Mouse (Mus musculus) urinary bladder, postnatal 14 days (tissue): ENCODE measurements around the gene Zc3h12d.

Source experiments
- DNase-seq: peaks from one replicate; pipeline ENCODE4 v3.0.0; 2021; ENCODE audit warnings: low spot score

Zc3h12d gene

GRCm38 (mm10) chr10:7832171-7832676 is at the start of gene Zc3h12d:
TSS of gene Zc3h12d (plus strand) at chr10:7832470.
- DNase-seq = peak; percentile 32

- peak; percentile 10 for DNase-seq
These were observed 45.0 kb upstream of the Zc3h12d start for GRCm38 (mm10) chr10:7787319-7787718.

- DNase-seq = no peak
These were observed 40.0 kb upstream of the Zc3h12d start for GRCm38 (mm10) chr10:7792254-7792750.

DNA sequence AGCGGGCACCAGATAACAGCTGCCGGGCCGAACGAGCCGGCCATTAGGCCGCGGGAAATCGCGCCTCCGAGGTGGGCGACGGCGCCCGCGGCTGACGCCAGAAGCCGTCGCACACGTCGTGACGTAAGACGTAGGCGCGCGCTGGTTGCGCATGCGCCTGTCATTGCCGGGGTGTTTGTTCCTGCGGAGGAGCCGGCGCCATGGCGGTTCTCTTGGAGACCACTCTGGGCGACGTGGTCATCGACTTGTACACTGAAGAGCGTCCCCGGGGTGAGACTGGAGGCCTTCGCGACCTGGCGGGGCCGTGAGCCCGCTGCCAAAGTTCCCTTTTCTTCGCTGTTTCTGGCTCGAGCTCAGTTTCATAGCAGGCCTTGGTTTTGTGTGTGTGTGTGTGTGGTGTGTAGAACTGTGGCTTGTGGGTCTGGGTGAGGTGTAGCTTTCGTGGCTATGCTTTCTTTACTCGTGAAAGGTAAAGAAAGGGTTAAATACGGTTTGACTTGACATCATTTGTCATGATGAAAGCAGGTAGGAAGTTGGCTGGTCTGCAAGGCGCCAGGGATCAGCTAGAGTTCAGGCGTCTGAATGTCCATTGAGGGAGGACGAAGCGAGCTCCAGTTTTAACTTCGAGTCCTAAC is 39.4 kb upstream of the Zc3h12d start, which contains the start of the genes Ginm1 and Ppil4:
Gene Ginm1, minus strand, starts transcription at position 74 of the 635 bp plus-strand sequence.
Gene Ppil4, plus strand, starts transcription at position 141 of the 635 bp plus-strand sequence.
- DNase-seq = peak; percentile 90

DNA sequence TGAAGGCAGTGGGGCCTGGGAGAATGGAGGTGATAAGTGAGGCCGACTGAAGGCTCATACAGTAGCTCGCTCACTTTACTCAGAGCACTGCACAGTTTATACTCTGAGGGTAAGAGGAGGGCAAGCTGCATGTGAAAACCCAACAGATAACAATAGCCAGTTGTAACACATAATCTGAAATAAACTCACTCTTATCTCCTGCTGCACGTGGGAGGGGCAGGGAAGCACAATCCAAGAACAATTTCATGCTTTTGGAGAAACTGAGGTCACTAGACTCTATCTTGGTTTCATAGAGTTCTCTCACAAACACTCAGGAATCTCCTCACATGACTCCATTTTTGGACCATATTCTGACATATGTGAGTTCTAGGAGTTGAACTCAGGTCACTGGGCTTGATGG is 31.0 kb upstream of the Zc3h12d start:
- no peak for DNase-seq

GRCm38 (mm10) chr10:7802519-7803140 is 29.6 kb upstream of the Zc3h12d start:
- DNase-seq = no peak

DNA sequence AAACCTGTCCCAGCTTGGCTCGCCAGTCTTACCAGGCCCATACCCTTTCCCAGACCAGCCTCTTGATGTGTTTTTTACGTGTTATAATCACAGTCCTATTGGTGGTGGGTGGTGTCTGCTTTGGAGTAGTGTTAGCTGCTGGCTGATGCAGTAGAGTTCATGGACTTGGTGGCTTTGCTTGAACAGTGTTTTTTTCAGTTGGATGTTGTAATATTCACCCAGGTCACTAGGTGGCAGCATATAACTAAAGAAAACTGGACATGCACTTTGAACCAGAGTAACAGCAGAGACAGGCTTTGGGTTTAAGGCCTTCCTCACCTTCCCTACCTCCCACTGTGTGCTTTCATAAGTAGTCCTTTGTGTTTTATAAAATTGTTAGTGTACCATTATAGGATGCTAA is 22.3 kb upstream of the Zc3h12d start:
- DNase-seq = peak; percentile 34

GRCm38 (mm10) chr10:7816476-7816875 is 15.8 kb upstream of the Zc3h12d start:
- DNase-seq = no peak

DNA sequence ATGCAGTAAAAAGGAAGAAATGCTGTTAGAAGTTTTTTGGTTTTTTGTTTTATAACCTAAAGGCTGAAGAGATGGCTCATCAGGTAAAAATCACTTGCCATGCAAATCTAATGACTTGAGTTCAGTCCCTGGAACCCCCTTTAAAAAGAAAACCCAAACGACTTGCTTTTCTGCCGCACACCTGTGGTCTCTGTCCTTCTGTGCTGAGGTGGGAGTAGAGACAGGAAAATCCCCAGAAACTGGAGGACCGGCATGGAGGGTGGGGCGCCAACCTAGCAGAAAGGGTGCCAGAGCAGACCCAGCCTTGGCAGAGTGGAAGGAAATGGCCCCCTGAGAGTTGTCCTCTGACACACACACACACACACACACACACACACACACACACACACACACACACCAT is 13.6 kb upstream of the Zc3h12d start:
- DNase-seq = no peak

- DNase-seq = no peak
These were observed 13.1 kb upstream of the Zc3h12d start for GRCm38 (mm10) chr10:7819156-7819555.

GRCm38 (mm10) chr10:7819603-7820002 is 12.7 kb upstream of the Zc3h12d start:
- no peak for DNase-seq

DNA sequence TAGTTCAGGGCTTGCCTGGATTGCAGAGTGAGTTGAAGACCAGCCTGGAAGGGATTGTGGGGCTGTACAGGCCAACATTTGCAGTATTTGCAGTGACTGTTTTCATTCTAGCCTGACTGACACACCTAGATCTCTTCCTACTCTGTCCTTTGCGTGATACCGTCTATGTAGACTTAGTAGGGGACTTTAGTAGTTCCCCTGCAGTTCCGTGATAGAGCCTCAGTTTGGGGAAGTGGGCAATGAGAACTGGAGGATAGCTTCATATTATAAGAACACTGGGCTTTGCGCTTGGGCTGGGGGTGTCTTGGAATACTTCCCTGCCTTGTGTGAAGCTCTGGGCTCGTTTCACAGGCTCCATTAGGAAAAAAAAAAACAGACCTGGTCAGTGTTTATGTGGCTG is 12.1 kb upstream of the Zc3h12d start:
- no peak for DNase-seq

DNA sequence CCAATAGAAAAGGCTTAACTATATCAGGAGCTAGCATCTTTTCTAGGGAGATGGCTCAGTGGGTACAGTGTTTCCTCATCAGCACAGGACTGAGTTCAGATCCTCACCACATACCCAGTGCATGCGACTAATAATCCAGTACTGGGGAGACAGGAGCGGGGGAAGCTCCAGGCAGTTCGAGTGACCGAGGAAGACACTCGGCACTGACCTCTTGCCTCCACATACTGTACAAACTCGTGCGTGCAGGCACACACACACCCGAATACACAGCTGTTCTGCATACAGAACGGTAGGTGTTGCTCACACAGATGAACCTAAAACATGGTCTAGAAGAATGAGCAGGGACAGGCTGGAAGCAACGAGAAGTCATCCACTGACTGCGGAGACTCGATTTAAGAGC is 10.3 kb upstream of the Zc3h12d start:
- DNase-seq = no peak

- DNase-seq = no peak
These were observed 7.5 kb upstream of the Zc3h12d start for GRCm38 (mm10) chr10:7824663-7825280.

GRCm38 (mm10) chr10:7825281-7825665 is 7.0 kb upstream of the Zc3h12d start:
- no peak for DNase-seq

GRCm38 (mm10) chr10:7826106-7826505 is 6.2 kb upstream of the Zc3h12d start:
- DNase-seq = no peak

- DNase-seq = no peak
These were observed 1.3 kb downstream of the Zc3h12d start for GRCm38 (mm10) chr10:7833377-7834165.

GRCm38 (mm10) chr10:7834671-7835225 is 2.5 kb downstream of the Zc3h12d start:
- no peak for DNase-seq

GRCm38 (mm10) chr10:7836902-7837301 is 4.6 kb downstream of the Zc3h12d start:
- DNase-seq = no peak

DNA sequence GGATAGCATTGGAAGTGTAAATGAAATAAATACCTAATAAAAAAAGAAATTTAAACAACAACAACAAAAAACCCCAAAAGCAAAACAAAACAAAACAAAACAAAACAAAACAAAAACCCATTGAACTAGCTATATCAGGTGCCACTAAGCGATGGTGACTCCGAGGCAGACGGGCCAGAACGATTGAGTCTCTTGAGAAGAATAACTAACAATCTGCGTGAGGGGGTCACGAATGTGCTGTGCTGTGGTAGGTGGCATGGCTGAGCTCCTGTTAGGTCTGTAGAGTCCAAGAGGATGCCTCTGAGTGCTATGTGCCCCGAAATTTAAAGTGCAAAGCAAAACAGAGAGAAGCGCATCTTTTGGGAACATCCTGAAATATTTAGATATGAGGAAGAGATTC is 5.2 kb downstream of the Zc3h12d start:
- DNase-seq = no peak

DNA sequence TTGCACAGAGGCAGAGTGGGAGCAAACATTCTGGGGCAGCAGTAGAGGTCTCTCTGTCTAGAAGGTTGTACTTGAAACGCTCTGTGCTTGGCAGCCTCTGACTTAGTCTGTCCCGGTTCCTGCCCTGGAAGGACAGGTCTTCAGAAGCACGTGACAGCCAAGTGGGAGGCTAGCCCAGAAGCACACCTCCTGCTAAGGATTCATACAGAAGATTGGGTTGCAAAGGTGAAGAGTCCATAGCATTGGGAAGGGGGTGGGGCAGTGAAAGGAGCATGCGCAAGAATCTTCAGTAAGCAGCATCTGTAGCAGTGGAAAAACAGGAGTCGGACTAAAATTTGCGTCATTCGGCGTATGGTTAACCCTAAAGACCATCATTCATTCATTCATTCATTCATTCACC is 5.8 kb downstream of the Zc3h12d start:
- no peak for DNase-seq

GRCm38 (mm10) chr10:7838874-7839421 is 6.7 kb downstream of the Zc3h12d start:
- no peak for DNase-seq
